Mouse (Mus musculus) hindbrain, embryonic 12.5 days (tissue): ENCODE measurements around the gene Smc5. TPM values are rescaled to one million over a fixed set of nuclear protein-coding genes. Genes with fewer than 3 reads are reported as not detected.

ENCODE experiments used
- ATAC-seq: fragments of 200-750 bp; cut with Nextera tagmentation; 2 replicates; pipeline ENCODE4 v1.8.0; 2017; ENCODE audit warnings: moderate TSS enrichment; ENCODE audit not compliant: low FRiP score
- H3K27ac ChIP-seq: fragments of 300-500 bp; sonication (generic); 2 replicates; pipeline ENCODE4 v1.5.1; 2016; ENCODE audit warnings: mild to moderate bottlenecking
- H3K27me3 ChIP-seq: fragments of 300-500 bp; sonication (generic); 2 replicates; pipeline ENCODE4 v1.6.1; 2016; ENCODE audit warnings: mild to moderate bottlenecking
- H3K36me3 ChIP-seq: fragments of 300-500 bp; sonication (generic); 2 replicates; pipeline ENCODE4 v1.6.1; 2016; ENCODE audit warnings: mild to moderate bottlenecking
- H3K4me1 ChIP-seq: fragments of 300-500 bp; sonication (generic); 2 replicates; pipeline ENCODE4 v1.6.1; 2016
- H3K4me2 ChIP-seq: fragments of 300-500 bp; sonication (generic); replicated peaks from 2 replicates; pipeline ENCODE4 v1.6.1; 2016; ENCODE audit warnings: mild to moderate bottlenecking
- H3K4me3 ChIP-seq: fragments of 300-500 bp; sonication (generic); 2 replicates; pipeline ENCODE4 v1.5.1; 2016; ENCODE audit warnings: mild to moderate bottlenecking
- H3K9ac ChIP-seq: fragments of 300-500 bp; sonication (generic); 2 replicates; pipeline ENCODE4 v1.6.1; 2016; ENCODE audit warnings: mild to moderate bottlenecking, moderate library complexity
- H3K9me3 ChIP-seq: fragments of 300-500 bp; sonication (generic); replicated peaks from 2 replicates; pipeline ENCODE4 v1.6.1; 2016; ENCODE audit warnings: mild to moderate bottlenecking
- WGBS: fragments of 180-500 bp; shearing (Covaris S2); methylation state at CpG from one replicate; pipeline ENCODE4 v1.1.7; 2016; 5-methylcytosine and 5-hydroxymethylcytosine counted together
- polyA plus RNA-seq: library from polyadenylated mRNA; unstranded; fragments of >200 nt; fragmentation: Nextera tagmentation; extraction: Ambion mirVana; gene quantifications from 2 replicates; pipeline ENCODE4 v1.2.1, GENCODE M21; 2016

Smc5 gene
- polyA plus RNA-seq, 1 experiment from 2014 or later: 48.2 TPM

- H3K4me1 ChIP-seq: peaks cover 9% of the 10 kb centered on the region
- H3K27me3 ChIP-seq: no peaks in the 10 kb centered on the region
- H3K4me3 ChIP-seq: peak overlapping the region; percentile 87
- ATAC-seq: peak; percentile 59; the same call in 1 of the 2 replicates
- H3K9me3 ChIP-seq: no peaks in the 10 kb centered on the region
- peak overlapping the region; percentile 63 for H3K4me2 ChIP-seq
- peaks cover 2% of the 10 kb centered on the region; the same call in 1 of the 2 replicates for H3K36me3 ChIP-seq
- whole genome bisulfite sequencing: 100% methylated on average over 2 of the region's 4 CpGs
- peak overlapping the region; percentile 93 for H3K9ac ChIP-seq
- peak overlapping the region; percentile 76; the same call in 1 of the 2 replicates for H3K27ac ChIP-seq
Observed at GRCm38 (mm10) chr19:23274054-23274724, 492 bp upstream of the Smc5 start.

- no peak overlapping the region for H3K9ac ChIP-seq
- no peak overlapping the region for H3K4me2 ChIP-seq
- WGBS: 82% methylated on average over 9 of the region's 9 CpGs
- ATAC-seq: no peak
- peaks cover 34% of the 10 kb centered on the region for H3K36me3 ChIP-seq
- no peak overlapping the region for H3K27ac ChIP-seq
- no peaks in the 10 kb centered on the region for H3K27me3 ChIP-seq
- H3K4me1 ChIP-seq: no peaks in the 10 kb centered on the region
- no peak overlapping the region for H3K4me3 ChIP-seq
- no peaks in the 10 kb centered on the region for H3K9me3 ChIP-seq
Observed at GRCm38 (mm10) chr19:23256771-23257170, 16.9 kb downstream of the Smc5 start.

- WGBS: 92% methylated on average over 2 of the region's 2 CpGs
- Histone ChIP-seq H3K4me3 (no peak overlapping the region), H3K9me3 (no peaks in the 10 kb centered on the region), H3K36me3 (peaks cover 23% of the 10 kb centered on the region), H3K4me2 (no peak overlapping the region), H3K27me3 (no peaks in the 10 kb centered on the region), H3K4me1 (no peaks in the 10 kb centered on the region), H3K27ac (no peak overlapping the region), H3K9ac (no peak overlapping the region)
- no peak for ATAC-seq
Observed at GRCm38 (mm10) chr19:23246473-23246872, 27.2 kb downstream of the Smc5 start.

- Histone ChIP-seq H3K4me1 (no peaks in the 10 kb centered on the region), H3K36me3 (peaks cover 26% of the 10 kb centered on the region), H3K4me3 (no peak overlapping the region), H3K27me3 (no peaks in the 10 kb centered on the region), H3K27ac (no peak overlapping the region), H3K4me2 (no peak overlapping the region), H3K9me3 (no peaks in the 10 kb centered on the region), H3K9ac (no peak overlapping the region)
- no peak for ATAC-seq
- 61% methylated on average over 4 of the region's 4 CpGs for WGBS
Observed at GRCm38 (mm10) chr19:23225065-23225464, 48.6 kb downstream of the Smc5 start.

- Histone ChIP-seq H3K27me3 (no peaks in the 10 kb centered on the region), H3K4me2 (no peak overlapping the region), H3K36me3 (peaks cover 46% of the 10 kb centered on the region), H3K9me3 (no peaks in the 10 kb centered on the region), H3K9ac (no peak overlapping the region), H3K4me1 (no peaks in the 10 kb centered on the region), H3K27ac (no peak overlapping the region), H3K4me3 (no peak overlapping the region)
- ATAC-seq: no peak
- 81% methylated on average over 8 of the region's 8 CpGs for WGBS
Observed at GRCm38 (mm10) chr19:23214326-23214725, 59.4 kb downstream of the Smc5 start.

- 90% methylated on average over 6 of the region's 6 CpGs for WGBS
- Histone ChIP-seq H3K9ac (no peak overlapping the region), H3K36me3 (peaks cover 47% of the 10 kb centered on the region), H3K9me3 (no peaks in the 10 kb centered on the region), H3K4me3 (no peak overlapping the region), H3K4me2 (no peak overlapping the region), H3K4me1 (no peaks in the 10 kb centered on the region), H3K27ac (no peak overlapping the region), H3K27me3 (no peaks in the 10 kb centered on the region)
- ATAC-seq: no peak
Observed at GRCm38 (mm10) chr19:23211325-23211724, 62.4 kb downstream of the Smc5 start.

- 95% methylated on average over 3 of the region's 3 CpGs for WGBS
- Histone ChIP-seq H3K27me3 (no peaks in the 10 kb centered on the region), H3K9ac (no peak overlapping the region), H3K9me3 (peaks cover 10% of the 10 kb centered on the region; the same call in 1 of the 2 replicates), H3K36me3 (peaks cover 29% of the 10 kb centered on the region), H3K27ac (no peak overlapping the region), H3K4me1 (no peaks in the 10 kb centered on the region), H3K4me2 (no peak overlapping the region), H3K4me3 (no peak overlapping the region)
- ATAC-seq: no peak
Observed at GRCm38 (mm10) chr19:23203505-23204053, 70.1 kb downstream of the Smc5 start.

- H3K4me1 ChIP-seq: no peaks in the 10 kb centered on the region
- WGBS: 95% methylated on average over 5 of the region's 5 CpGs
- H3K4me3 ChIP-seq: no peak overlapping the region
- peaks cover 10% of the 10 kb centered on the region; the same call in 1 of the 2 replicates for H3K9me3 ChIP-seq
- no peaks in the 10 kb centered on the region for H3K27me3 ChIP-seq
- no peak overlapping the region for H3K27ac ChIP-seq
- no peak overlapping the region for H3K4me2 ChIP-seq
- H3K36me3 ChIP-seq: peaks cover 31% of the 10 kb centered on the region
- H3K9ac ChIP-seq: no peak overlapping the region
- no peak for ATAC-seq
Observed at GRCm38 (mm10) chr19:23202106-23202505, 71.6 kb downstream of the Smc5 start.

GRCm38 (mm10) chr19:23193076-23193475, 80.6 kb downstream of the Smc5 start:
- no peak overlapping the region for H3K9ac ChIP-seq
- WGBS: 85% methylated on average over 3 of the region's 3 CpGs
- H3K36me3 ChIP-seq: 0 out of 2 replicates have a peak, but pooled peaks cover 4% of the 10 kb centered on the region
- no peaks in the 10 kb centered on the region for H3K9me3 ChIP-seq
- no peak overlapping the region for H3K27ac ChIP-seq
- H3K4me3 ChIP-seq: no peak overlapping the region
- ATAC-seq: no peak
- H3K27me3 ChIP-seq: no peaks in the 10 kb centered on the region
- no peak overlapping the region for H3K4me2 ChIP-seq
- H3K4me1 ChIP-seq: no peaks in the 10 kb centered on the region

GRCm38 (mm10) chr19:23191486-23191885, 82.2 kb downstream of the Smc5 start:
- no peak overlapping the region for H3K4me2 ChIP-seq
- no peak overlapping the region for H3K4me3 ChIP-seq
- ATAC-seq: no peak
- H3K27me3 ChIP-seq: no peaks in the 10 kb centered on the region
- H3K9me3 ChIP-seq: no peaks in the 10 kb centered on the region
- H3K4me1 ChIP-seq: no peaks in the 10 kb centered on the region
- WGBS: 89% methylated on average over 6 of the region's 6 CpGs
- H3K27ac ChIP-seq: no peak overlapping the region
- H3K36me3 ChIP-seq: no peaks in the 10 kb centered on the region
- H3K9ac ChIP-seq: no peak overlapping the region

- ATAC-seq: no peak
- 100% methylated on average over 1 of the region's 1 CpGs for whole genome bisulfite sequencing
Observed at GRCm38 (mm10) chr19:23189744-23190143, 84.0 kb downstream of the Smc5 start.

GRCm38 (mm10) chr19:23188986-23189385, 84.7 kb downstream of the Smc5 start:
- H3K9me3 ChIP-seq: no peaks in the 10 kb centered on the region
- H3K4me2 ChIP-seq: no peak overlapping the region
- 93% methylated on average over 7 of the region's 7 CpGs for WGBS
- H3K27me3 ChIP-seq: no peaks in the 10 kb centered on the region
- H3K4me1 ChIP-seq: no peaks in the 10 kb centered on the region
- no peak overlapping the region for H3K9ac ChIP-seq
- no peaks in the 10 kb centered on the region for H3K36me3 ChIP-seq
- ATAC-seq: no peak
- H3K4me3 ChIP-seq: no peak overlapping the region
- H3K27ac ChIP-seq: no peak overlapping the region

More at GRCm38 (mm10) chr19:23189744-23190143, 84.0 kb downstream of the Smc5 start:
- no peaks in the 10 kb centered on the region for H3K4me1 ChIP-seq
- no peak overlapping the region for H3K4me2 ChIP-seq
- no peaks in the 10 kb centered on the region for H3K36me3 ChIP-seq
- no peak overlapping the region for H3K9ac ChIP-seq
- H3K27ac ChIP-seq: no peak overlapping the region
- no peaks in the 10 kb centered on the region for H3K27me3 ChIP-seq
- H3K9me3 ChIP-seq: no peaks in the 10 kb centered on the region
- H3K4me3 ChIP-seq: no peak overlapping the region

- no peaks in the 10 kb centered on the region for H3K36me3 ChIP-seq
- H3K4me2 ChIP-seq: no peak overlapping the region
- 89% methylated on average over 6 of the region's 6 CpGs for WGBS
Observed at GRCm38 (mm10) chr19:23187732-23188131, 86.0 kb downstream of the Smc5 start.

More at GRCm38 (mm10) chr19:23187732-23188131, 86.0 kb downstream of the Smc5 start:
- no peak overlapping the region for H3K27ac ChIP-seq
- no peaks in the 10 kb centered on the region for H3K27me3 ChIP-seq
- H3K9ac ChIP-seq: no peak overlapping the region
- ATAC-seq: no peak
- H3K9me3 ChIP-seq: no peaks in the 10 kb centered on the region
- H3K4me3 ChIP-seq: no peak overlapping the region
- no peaks in the 10 kb centered on the region for H3K4me1 ChIP-seq
